Mouse (Mus musculus) stomach, embryonic 14.5 days (tissue): ENCODE measurements around the gene Aldh3b1. TPM values are rescaled to one million over a fixed set of nuclear protein-coding genes. Genes with fewer than 3 reads are reported as not detected.
"Not testable (repeated sequence)": the region's sequence is repeated elsewhere in the genome, so short reads cannot be mapped to it uniquely, and the experiment has no call there.

Experiments used
- ATAC-seq: fragments of 200-750 bp; cut with Nextera tagmentation; 2 replicates; pipeline ENCODE4 v1.8.0; 2017; ENCODE audit warnings: low read depth, moderate TSS enrichment; ENCODE audit not compliant: insufficient number of reproducible peaks, insufficient read depth, low FRiP score
- H3K27ac ChIP-seq: fragments of 300-500 bp; sonication (generic); 2 replicates; pipeline ENCODE4 v1.5.1; 2014; ENCODE audit warnings: mild to moderate bottlenecking, low read length, moderate library complexity, mixed read lengths
- H3K27me3 ChIP-seq: fragments of 300-500 bp; sonication (generic); 2 replicates; pipeline ENCODE4 v1.6.1; 2014; ENCODE audit warnings: low read length, control low read depth, mixed read lengths; ENCODE audit not compliant: control insufficient read depth, insufficient read depth
- H3K36me3 ChIP-seq: fragments of 300-500 bp; sonication (generic); 2 replicates; pipeline ENCODE4 v1.6.1; 2014; ENCODE audit warnings: mild to moderate bottlenecking, control low read depth, low read length, moderate library complexity, mixed read lengths; ENCODE audit not compliant: control insufficient read depth, insufficient read depth
- H3K4me1 ChIP-seq: fragments of 300-500 bp; sonication (generic); 2 replicates; pipeline ENCODE4 v1.6.1; 2014; ENCODE audit warnings: low read length, control low read depth, mixed read lengths; ENCODE audit not compliant: control insufficient read depth, insufficient read depth
- H3K4me2 ChIP-seq: fragments of 300-500 bp; sonication (generic); replicated peaks from 2 replicates; pipeline ENCODE4 v1.6.1; 2014; ENCODE audit warnings: low read depth, low read length, control low read depth
- H3K4me3 ChIP-seq: fragments of 300-500 bp; sonication (generic); 2 replicates; pipeline ENCODE4 v1.5.1; 2014; ENCODE audit warnings: low read depth, low read length, control low read depth
- H3K9ac ChIP-seq: fragments of 300-500 bp; sonication (generic); replicated peaks from 2 replicates; pipeline ENCODE4 v1.6.1; 2014; ENCODE audit warnings: low read depth, mild to moderate bottlenecking, control low read depth, low read length, moderate library complexity, mixed read lengths
- H3K9me3 ChIP-seq: fragments of 300-500 bp; sonication (generic); 2 replicates; pipeline ENCODE4 v1.6.1; 2016; ENCODE audit warnings: low read depth, low read length, control low read depth; ENCODE audit not compliant: control insufficient read depth
- WGBS: fragments of 180-500 bp; shearing (Covaris S2); extraction: QIAGEN DNeasy Blood & Tissue Kit; methylation state at CpG from one replicate; pipeline ENCODE4 v1.1.7; 2014; 5-methylcytosine and 5-hydroxymethylcytosine counted together
- polyA plus RNA-seq: library from polyadenylated mRNA; unstranded; fragments of >200 nt; fragmentation: Nextera tagmentation; extraction: Ambion mirVana; gene quantifications from 2 replicates; pipeline ENCODE4 v1.2.1, GENCODE M21; 2014

Gene Aldh3b1
- 1.2 and 2.4 TPM in 2 replicates for polyA plus RNA-seq

- peak; percentile 59; the same call in 1 of the 2 replicates for ATAC-seq
- no peak within 1 kb of the TSS for H3K4me2 ChIP-seq
- H3K4me3 ChIP-seq = no peak within 1 kb of the TSS
- 46% methylated on average over 12 of the region's 12 CpGs for WGBS
- H3K9ac ChIP-seq = no peak within 1 kb of the TSS
- no peaks in the 10 kb centered on the region for H3K9me3 ChIP-seq
- peaks cover 18% of the 10 kb centered on the region for H3K4me1 ChIP-seq
- peak within 1 kb of the TSS; percentile 59; the same call in 1 of the 2 replicates for H3K27ac ChIP-seq
- no peaks in the 10 kb centered on the region for H3K27me3 ChIP-seq
- H3K36me3 ChIP-seq = no peaks in the 10 kb centered on the region
These were observed at the start of gene Aldh3b1 for GRCm38 (mm10) chr19:3929211-3929941. Gene Aldh3b1 (minus strand): TSS chr19:3929808.

GRCm38 (mm10) chr19:3975866-3976265, 46.3 kb upstream of the Aldh3b1 start:
- H3K27me3 ChIP-seq = no peaks in the 10 kb centered on the region
- H3K36me3 ChIP-seq = no peaks in the 10 kb centered on the region
- H3K4me1 ChIP-seq = no peaks in the 10 kb centered on the region
- H3K4me3 ChIP-seq = no peak overlapping the region
- H3K27ac ChIP-seq = no peak overlapping the region
- H3K9me3 ChIP-seq = no peaks in the 10 kb centered on the region
- no peak overlapping the region for H3K9ac ChIP-seq
- no peak for ATAC-seq
- 67% methylated on average over 2 of the region's 2 CpGs for whole genome bisulfite sequencing
- no peak overlapping the region for H3K4me2 ChIP-seq

- not testable (repeated sequence) for H3K36me3 ChIP-seq, H3K27ac ChIP-seq, H3K4me1 ChIP-seq, H3K9me3 ChIP-seq, H3K27me3 ChIP-seq, H3K9ac ChIP-seq, ATAC-seq, H3K4me3 ChIP-seq, H3K4me2 ChIP-seq
- 86% methylated on average over 6 of the region's 6 CpGs for WGBS
These were observed 45.0 kb upstream of the Aldh3b1 start for GRCm38 (mm10) chr19:3974608-3975007.

- 22% methylated on average over 9 of the region's 9 CpGs for WGBS
- Histone ChIP-seq H3K4me2 (no peak within 1 kb of the TSS), H3K4me1 (no peaks in the 10 kb centered on the region), H3K9me3 (no peaks in the 10 kb centered on the region), H3K27me3 (no peaks in the 10 kb centered on the region), H3K9ac (no peak within 1 kb of the TSS), H3K4me3 (no peak within 1 kb of the TSS), H3K27ac (no peak within 1 kb of the TSS), H3K36me3 (no peaks in the 10 kb centered on the region)
- peak; percentile 71; the same call in 1 of the 2 replicates for ATAC-seq
These were observed 42.6 kb upstream of the Aldh3b1 start, which contains the start of gene Aldh3b2 for GRCm38 (mm10) chr19:3972229-3972628. Gene Aldh3b2 (plus strand): TSS chr19:3972328.

GRCm38 (mm10) chr19:3967258-3967657, 37.6 kb upstream of the Aldh3b1 start:
- H3K27me3 ChIP-seq = no peaks in the 10 kb centered on the region
- no peak overlapping the region for H3K4me2 ChIP-seq
- H3K36me3 ChIP-seq = no peaks in the 10 kb centered on the region
- 51% methylated on average over 3 of the region's 3 CpGs for whole genome bisulfite sequencing
- no peak overlapping the region for H3K9ac ChIP-seq
- no peak for ATAC-seq
- no peaks in the 10 kb centered on the region for H3K9me3 ChIP-seq
- H3K27ac ChIP-seq = no peak overlapping the region
- no peaks in the 10 kb centered on the region for H3K4me1 ChIP-seq
- no peak overlapping the region for H3K4me3 ChIP-seq

- no peaks in the 10 kb centered on the region for H3K27me3 ChIP-seq
- no peaks in the 10 kb centered on the region for H3K9me3 ChIP-seq
- ATAC-seq = no peak
- no peak overlapping the region for H3K9ac ChIP-seq
- whole genome bisulfite sequencing = 70% methylated on average over 11 of the region's 11 CpGs
- H3K4me1 ChIP-seq = no peaks in the 10 kb centered on the region
- no peaks in the 10 kb centered on the region for H3K36me3 ChIP-seq
- H3K27ac ChIP-seq = no peak overlapping the region
- H3K4me3 ChIP-seq = no peak overlapping the region
- H3K4me2 ChIP-seq = no peak overlapping the region
These were observed 36.9 kb upstream of the Aldh3b1 start for GRCm38 (mm10) chr19:3966330-3967075.

GRCm38 (mm10) chr19:3964030-3964429, 34.4 kb upstream of the Aldh3b1 start:
- Histone ChIP-seq H3K9me3 (no peaks in the 10 kb centered on the region), H3K27me3 (no peaks in the 10 kb centered on the region), H3K9ac (no peak overlapping the region), H3K36me3 (no peaks in the 10 kb centered on the region), H3K27ac (no peak overlapping the region), H3K4me3 (no peak overlapping the region), H3K4me1 (no peaks in the 10 kb centered on the region), H3K4me2 (no peak overlapping the region)
- 75% methylated on average over 4 of the region's 4 CpGs for WGBS
- ATAC-seq = no peak

- no peak overlapping the region for H3K27ac ChIP-seq
- H3K9me3 ChIP-seq = no peaks in the 10 kb centered on the region
- WGBS = 13% methylated on average over 2 of the region's 2 CpGs
- no peak overlapping the region for H3K4me3 ChIP-seq
- no peaks in the 10 kb centered on the region for H3K27me3 ChIP-seq
- no peak overlapping the region for H3K4me2 ChIP-seq
- ATAC-seq = no peak
- no peak overlapping the region for H3K9ac ChIP-seq
- H3K4me1 ChIP-seq = no peaks in the 10 kb centered on the region
- H3K36me3 ChIP-seq = no peaks in the 10 kb centered on the region
These were observed 32.9 kb upstream of the Aldh3b1 start for GRCm38 (mm10) chr19:3962469-3962868.
